In genomic region chr11:44586047-44586696, GRCm38 (mm10) we compare ENCODE assay signal across 8 mouse cellular contexts. TPM values are rescaled to one million over a fixed set of nuclear protein-coding genes. Genes with fewer than 3 reads are reported as not detected.
DNase-seq lines count a peak whose midpoint lies in the region; ATAC-seq lines count a peak whose summit lies in the region.

No protein-coding gene starts in this region.

- no peak overlapping the region for H3K9ac ChIP-seq in hindbrain, embryonic 12.5 days

- H3K36me3 ChIP-seq in hindbrain, embryonic 12.5 days = no peaks in the 10 kb centered on the region

- no peak overlapping the region for H3K4me2 ChIP-seq in hindbrain, embryonic 12.5 days (replicated peaks)

- H3K27me3 ChIP-seq in hindbrain, embryonic 12.5 days = no peaks in the 10 kb centered on the region

- H3K27ac ChIP-seq in hindbrain, embryonic 12.5 days = no peak overlapping the region

- WGBS in hindbrain, embryonic 12.5 days = 13% methylated on average over 3 of the region's 3 CpGs

- no peaks in the 10 kb centered on the region for H3K9me3 ChIP-seq in hindbrain, embryonic 12.5 days (replicated peaks)

- no peak overlapping the region for H3K4me3 ChIP-seq in hindbrain, embryonic 12.5 days

- no peaks in the 10 kb centered on the region for H3K4me1 ChIP-seq in hindbrain, embryonic 12.5 days

- peak; percentile 78 for ATAC-seq in erythroblast, adult 5-6 weeks (replicated peaks; ENCODE audit: low FRiP score, poor library complexity, severe bottlenecking)
- peak; percentile 48; the same call in 1 of the 2 replicates for ATAC-seq in hindbrain, embryonic 12.5 days (ENCODE audit: low FRiP score)

- intact Hi-C loops in left cerebral cortex, postnatal 36 days (cut with DNase I) = no loop called here

- DNase-seq in right cerebral cortex, adult 18-20 months = peak; percentile 67
- DNase-seq in right cerebral cortex, postnatal 36 days (ENCODE audit: low spot score in 2 of 2) = no peak
- DNase-seq in adrenal gland, postnatal 14 days = peak; percentile 71
- peak; percentile 50 to 64 for DNase-seq in left cerebral cortex, postnatal 36 days (ENCODE audit: low spot score in 2 of 2)
- DNase-seq in naive thymus-derived CD4-positive, alpha-beta T cell, adult 2 months (ENCODE audit: low read depth) = peak; percentile 91
- DNase-seq in thymus, postnatal 14 days = peak; percentile 80

RNA-seq across cellular contexts. Expression of gene Ebf1, which starts 30.9 kb away (rescaled TPM):
- 35.5 and 50.8 TPM in 2 replicates for total RNA-seq in adrenal gland, postnatal 14 days (2021)
- total RNA-seq in erythroblast, adult 5-6 weeks (2015; ENCODE audit: low replicate concordance) = not detected in 2 replicates
- 0.68 TPM in 1 of 2 replicates, not detected in the other for total RNA-seq in erythroblast, adult 5-6 weeks (2017; ENCODE audit: low replicate concordance)
- 111 and 122 TPM in 2 replicates for polyA plus RNA-seq in hindbrain, embryonic 12.5 days (2016; fragmentation: Nextera tagmentation; extraction: Ambion mirVana)
- total RNA-seq in left cerebral cortex, postnatal 36 days (2021) = 1 to 10 TPM; 2.9 to 6.1 TPM

Comparison
In these comparisons a context has a peak if more than half of its experiments do, and no peak if none do; other contexts are left out.
1. DNase-seq: peak in right cerebral cortex, adult 18-20 months (single experiment), adrenal gland, postnatal 14 days (single experiment), left cerebral cortex, postnatal 36 days (2 of 2), naive thymus-derived CD4-positive, alpha-beta T cell, adult 2 months (single experiment) and thymus, postnatal 14 days (single experiment); none in right cerebral cortex, postnatal 36 days (0 of 2).